Mouse (Mus musculus) megakaryocyte progenitor cell, adult 5-6 weeks (primary cell): ENCODE results near the gene Grtp1. TPM values are rescaled to one million over a fixed set of nuclear protein-coding genes. Genes with fewer than 3 reads are reported as not detected.

ENCODE experiments used
- ATAC-seq: replicated peaks from 2 replicates; pipeline ENCODE4 v1.8.0; 2016; ENCODE audit warnings: mild to moderate bottlenecking, moderate TSS enrichment, inconsistent platforms; ENCODE audit not compliant: poor library complexity
- total RNA-seq, 2 experiments: library from RNA; stranded (forward) in 1 of 2; stranded (reverse) in 1 of 2; fragments of 157-497, 149-512 nt in 1 of 2; fragments of 200-1000 nt in 1 of 2; gene quantifications; 2 replicates each; pipeline versions ENCODE4 v1.2.3 to v1.2.4; 2015 to 2017

The Grtp1 gene
- total RNA-seq, 2 experiments from 2014 or later, result 0.08 to 1.0 TPM

DNA sequence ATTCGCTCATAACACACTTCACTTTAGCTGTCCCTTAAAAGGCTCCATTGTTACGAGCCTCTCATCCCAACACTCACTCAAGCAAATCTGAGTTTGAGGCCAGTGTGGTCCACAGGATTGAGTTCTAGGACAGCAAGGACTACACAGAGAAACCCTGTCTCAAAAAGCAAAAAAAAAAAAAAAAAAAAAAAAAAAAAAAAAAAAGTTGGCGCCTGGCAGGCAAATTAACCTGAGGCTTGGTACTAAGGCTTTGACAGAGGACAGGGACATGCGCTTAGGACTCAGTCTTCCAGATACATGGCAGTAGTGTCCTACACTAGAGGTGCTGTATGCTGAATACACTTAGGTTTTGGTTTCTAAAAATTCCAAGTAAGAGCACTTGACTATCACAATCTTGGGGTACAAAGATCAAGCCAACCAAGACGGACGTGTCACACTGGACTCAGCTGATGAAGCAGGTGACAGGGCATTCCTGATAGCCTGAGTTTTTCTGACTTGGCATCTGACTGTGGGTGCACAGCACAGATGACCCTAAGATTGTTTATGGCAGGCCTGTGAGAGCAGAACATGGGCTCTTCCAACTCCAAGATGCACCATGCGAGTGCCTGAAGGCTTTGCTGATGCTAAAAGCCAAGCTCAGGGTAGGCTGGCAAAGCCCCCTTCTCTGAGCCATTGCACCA, 23.1 kb downstream of the Grtp1 start:
- no peak for ATAC-seq

- ATAC-seq, result no peak
Measured at GRCm38 (mm10) chr8:13175650-13176049, 24.8 kb downstream of the Grtp1 start.

DNA sequence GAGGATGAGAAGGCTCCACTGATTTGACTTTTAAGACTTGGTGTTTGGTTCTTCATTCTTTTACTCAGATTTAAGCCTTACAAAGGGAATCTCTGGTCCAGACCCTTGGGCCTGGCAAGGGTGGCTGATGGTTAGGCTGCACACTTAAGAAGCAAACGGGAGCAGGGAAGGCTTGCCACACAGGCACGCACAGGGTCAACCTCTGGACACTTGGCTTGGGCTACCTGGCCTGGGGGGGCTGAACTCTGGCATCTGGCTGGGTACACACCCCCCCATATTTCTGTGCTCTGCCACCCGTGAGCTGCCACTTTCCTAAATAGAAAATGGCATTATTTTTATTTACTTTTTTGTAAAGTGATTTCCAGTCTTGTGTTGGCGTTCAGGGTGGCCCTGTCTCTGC, 25.6 kb downstream of the Grtp1 start:
- no peak for ATAC-seq

DNA sequence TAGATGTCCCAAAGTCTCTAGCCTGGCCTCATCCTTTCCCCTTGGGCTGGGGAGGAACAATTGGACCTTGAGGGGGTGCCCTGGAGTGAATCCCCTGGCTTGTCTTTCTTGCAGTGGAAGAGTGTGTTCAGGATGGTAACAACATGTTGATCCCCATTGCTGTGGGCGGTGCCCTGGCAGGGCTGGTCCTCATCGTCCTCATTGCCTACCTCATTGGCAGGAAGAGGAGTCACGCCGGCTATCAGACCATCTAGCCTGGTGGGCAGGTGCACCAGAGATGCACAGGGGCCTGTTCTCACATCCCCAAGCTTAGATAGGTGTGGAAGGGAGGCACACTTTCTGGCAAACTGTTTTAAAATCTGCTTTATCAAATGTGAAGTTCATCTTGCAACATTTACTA, 26.1 kb downstream of the Grtp1 start:
- ATAC-seq, result no peak

GRCm38 (mm10) chr8:13170510-13170909, 29.9 kb downstream of the Grtp1 start:
- no peak for ATAC-seq

- ATAC-seq, result no peak
Measured at GRCm38 (mm10) chr8:13164361-13164760, 36.1 kb downstream of the Grtp1 start.

DNA sequence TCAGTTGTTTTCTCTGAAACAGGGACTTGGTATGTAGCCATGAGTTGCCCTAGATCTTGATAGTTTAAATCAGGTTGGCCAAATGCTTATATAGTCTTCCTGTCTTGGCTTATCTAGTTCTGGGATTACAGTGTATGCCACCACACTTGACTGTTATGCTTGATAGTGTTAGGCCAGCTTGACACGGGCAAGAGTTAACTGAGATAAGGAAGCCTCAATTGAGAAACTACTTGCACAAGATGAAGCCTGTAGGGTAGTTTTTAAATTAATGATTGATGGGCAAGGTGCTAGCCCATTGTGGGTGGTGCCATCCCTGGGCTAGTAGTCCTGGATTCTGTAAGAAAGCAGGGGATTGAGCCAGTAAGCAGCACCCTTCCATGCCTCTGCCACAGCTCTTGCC, 36.9 kb downstream of the Grtp1 start:
- peak; percentile 53 for ATAC-seq

GRCm38 (mm10) chr8:13162098-13162497, 38.3 kb downstream of the Grtp1 start:
- ATAC-seq, result no peak

DNA sequence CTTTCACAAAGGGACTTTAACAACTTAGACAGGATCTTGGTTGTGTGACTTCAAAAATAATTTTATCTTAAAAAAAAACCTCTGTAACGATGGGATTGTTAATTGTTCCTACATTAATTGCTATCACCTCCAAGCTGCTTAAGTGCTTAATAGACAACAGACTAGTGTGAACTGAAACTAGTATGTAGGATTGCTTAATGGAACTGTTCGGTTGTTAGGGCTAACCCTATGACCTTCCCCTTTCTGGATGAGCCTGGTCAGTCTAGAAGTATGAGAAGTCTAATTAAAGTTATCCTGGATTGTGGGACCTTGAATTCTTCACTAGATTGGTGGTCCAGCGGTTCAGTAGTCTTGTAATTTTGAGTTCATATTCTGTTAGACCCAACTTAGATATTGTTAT, 39.7 kb downstream of the Grtp1 start:
- peak; percentile 23; the same call in 1 of the 2 replicates for ATAC-seq

- peak; percentile 9 for ATAC-seq
Measured at GRCm38 (mm10) chr8:13159377-13159881, 41.0 kb downstream of the Grtp1 start.

DNA sequence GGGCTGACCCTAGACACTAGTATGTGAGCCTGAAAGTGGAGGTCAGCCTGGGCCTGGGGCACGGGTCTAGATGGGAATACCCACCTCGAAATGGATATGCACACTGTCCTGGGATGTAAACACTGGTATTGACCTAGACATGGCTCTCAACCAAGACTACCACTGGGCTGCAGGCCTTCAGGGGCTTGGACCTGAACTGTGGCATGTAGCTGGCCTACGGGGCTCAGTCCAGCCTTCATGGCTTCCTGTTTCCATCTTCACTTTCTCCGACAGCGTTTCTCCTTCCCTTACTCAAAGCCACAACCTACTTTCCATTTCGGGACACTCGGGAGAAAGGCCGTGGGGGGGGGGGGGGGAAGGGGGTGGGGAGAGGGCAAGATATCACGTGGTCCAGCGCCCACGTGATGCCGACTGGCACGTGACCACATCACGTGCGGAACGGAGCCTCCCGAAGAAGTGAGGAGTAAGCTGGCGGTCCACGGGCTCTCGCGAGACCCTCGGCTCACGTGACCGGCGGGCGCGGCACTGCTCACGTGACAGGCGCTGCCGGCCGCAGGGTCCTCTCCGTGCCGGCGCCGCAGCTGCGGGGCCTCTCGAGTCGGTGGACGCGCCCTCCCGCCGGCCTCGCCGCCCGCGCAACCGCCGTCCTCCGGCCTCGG, 41.6 kb downstream of the Grtp1 start, which contains the start of gene Lamp1:
Gene Lamp1 (plus strand): TSS at position 444 of the 659 bp plus-strand sequence.
- peak; percentile 70 for ATAC-seq

DNA sequence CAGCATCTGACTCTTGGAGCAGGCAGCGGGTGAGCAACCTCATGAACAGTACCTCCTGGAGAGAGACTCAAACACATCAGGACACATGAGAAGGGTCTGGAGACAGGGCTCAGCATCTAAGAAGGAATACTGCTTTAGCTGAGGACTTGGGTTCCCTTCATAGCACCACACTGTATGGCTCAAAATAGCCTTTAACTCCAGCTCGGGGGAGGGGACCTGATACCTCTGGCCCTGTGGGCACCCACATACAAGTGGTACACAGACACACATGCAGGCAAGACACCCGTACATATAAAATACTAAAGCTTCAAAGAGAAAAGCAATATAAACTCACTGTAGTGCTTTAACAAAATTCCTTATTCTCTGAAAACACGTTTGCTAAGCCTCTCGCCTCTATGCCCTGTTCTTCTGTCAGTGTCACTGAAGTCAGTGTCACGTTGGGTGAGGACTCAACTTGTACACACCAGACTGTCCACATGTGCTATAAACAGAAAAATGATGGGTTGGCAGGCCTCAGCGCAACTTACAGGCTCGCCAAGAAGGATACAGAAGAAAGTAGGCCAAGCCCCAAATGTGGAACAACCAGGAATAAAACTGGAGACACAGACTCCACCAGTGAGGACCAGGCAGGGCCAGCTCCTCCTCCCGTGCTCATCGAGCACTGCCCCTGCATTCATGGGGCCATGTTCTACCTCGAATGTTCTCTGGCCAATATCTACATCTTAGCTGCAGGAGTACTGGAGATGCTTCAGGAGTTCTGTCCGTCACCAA, 43.9 kb downstream of the Grtp1 start:
- no peak for ATAC-seq

DNA sequence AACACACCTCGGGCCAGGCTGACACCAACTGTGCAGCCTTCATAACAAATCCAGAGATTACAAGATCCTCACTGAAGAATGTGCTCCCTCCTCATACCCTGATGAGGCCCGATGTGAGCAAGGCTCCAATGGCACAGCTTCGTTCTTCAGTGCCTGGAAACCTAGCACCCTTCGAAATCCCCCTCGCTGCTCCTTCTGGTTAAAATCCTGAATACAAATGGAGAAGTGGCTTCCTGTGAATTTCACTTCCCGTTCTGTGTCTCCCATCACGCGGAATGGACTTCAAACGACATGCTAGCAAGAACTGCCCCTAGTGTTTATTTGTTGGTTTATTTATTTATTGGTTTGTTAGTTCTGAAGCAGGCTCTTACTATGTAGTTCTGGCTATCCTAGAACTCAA, 45.1 kb downstream of the Grtp1 start:
- peak; percentile 20; the same call in 1 of the 2 replicates for ATAC-seq

DNA sequence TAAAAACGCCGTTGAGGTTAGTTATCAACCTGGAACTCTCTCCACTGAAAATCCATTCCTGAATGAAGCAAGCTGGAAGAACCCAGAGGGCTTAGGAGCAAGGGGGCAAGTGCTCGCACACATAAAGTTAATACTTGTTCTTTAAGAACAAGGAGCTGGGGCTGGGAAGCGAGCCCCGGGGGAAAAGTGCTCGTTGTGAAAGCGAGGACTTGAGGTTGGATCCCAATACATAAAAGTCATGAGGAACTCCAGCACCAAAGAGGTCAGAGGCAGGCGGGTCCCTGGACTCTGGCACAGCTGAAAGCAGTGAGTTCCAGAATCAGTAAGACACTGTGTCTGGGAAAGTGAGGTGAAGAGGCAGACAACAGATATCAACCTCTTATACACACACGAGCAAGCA, 46.3 kb downstream of the Grtp1 start:
- ATAC-seq, result no peak

DNA sequence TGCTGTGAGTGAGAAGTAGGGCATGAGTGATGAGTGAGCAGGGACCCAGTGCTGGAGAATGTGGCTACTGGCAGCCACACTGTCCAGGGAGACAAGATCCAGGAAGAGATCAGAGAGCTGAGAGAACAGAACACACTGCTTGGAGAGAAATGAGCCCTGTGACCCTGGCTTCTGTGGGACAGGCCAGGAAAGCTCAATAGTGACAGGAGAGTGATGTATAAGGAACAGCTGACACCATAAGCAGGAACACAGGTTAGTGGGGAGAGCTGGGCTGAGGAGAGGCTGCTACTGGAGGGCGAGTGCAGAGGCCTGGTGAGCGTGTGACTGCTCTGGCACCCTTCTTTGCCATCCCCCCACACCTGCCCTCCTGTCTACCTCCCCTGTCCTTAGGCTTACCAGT, 49.5 kb downstream of the Grtp1 start:
- ATAC-seq, result no peak

- ATAC-seq, result no peak
Measured at GRCm38 (mm10) chr8:13149866-13150265, 50.6 kb downstream of the Grtp1 start.

DNA sequence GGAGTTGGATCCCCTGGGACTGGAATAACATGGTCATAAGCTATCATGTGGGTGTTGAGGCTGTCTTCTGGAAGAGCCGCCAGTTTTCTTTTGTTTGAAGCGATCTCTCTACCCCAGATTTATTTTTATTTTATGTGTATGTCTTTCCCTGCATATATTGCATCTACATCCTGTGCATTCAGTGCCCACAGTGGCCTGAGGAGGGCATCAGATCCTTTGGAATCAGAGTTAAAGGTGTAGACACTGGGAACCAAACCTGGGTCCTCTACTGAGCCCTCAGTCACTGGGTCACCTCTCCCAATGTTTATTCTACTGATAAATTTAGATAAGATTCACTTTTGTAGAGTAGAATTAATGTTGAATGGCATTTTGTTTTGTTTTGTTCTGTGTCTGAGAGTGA, 51.1 kb downstream of the Grtp1 start:
- no peak for ATAC-seq

GRCm38 (mm10) chr8:13148476-13148875, 51.9 kb downstream of the Grtp1 start:
- ATAC-seq, result no peak

- no peak for ATAC-seq
Measured at GRCm38 (mm10) chr8:13141681-13142080, 58.7 kb downstream of the Grtp1 start.

DNA sequence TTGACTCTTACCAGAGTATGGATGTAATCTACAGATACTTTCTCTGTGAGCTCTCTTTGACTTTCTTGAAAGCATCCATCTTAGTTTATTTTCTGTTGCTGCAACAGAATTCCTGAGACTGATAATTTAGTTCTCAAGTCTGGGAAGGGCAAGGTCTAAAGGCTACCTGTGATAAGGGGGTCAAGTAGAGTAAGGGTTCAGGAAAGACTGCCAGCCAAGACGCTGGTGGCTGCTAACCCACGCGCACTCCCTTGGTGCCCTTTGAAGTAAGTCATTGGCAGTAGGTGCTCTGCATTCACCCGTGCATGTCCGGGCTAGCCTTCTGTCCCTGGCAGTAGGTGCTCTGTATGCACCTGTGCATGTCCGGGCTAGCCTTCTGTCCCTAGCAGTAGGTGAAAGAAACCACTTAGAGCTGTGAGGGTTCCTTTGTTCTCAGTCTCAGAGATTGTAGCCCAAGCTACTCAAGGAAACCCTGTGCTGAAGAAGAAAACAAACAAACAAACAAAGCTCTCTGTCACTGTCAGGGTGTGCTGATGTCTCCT, 60.7 kb downstream of the Grtp1 start:
- no peak for ATAC-seq

DNA sequence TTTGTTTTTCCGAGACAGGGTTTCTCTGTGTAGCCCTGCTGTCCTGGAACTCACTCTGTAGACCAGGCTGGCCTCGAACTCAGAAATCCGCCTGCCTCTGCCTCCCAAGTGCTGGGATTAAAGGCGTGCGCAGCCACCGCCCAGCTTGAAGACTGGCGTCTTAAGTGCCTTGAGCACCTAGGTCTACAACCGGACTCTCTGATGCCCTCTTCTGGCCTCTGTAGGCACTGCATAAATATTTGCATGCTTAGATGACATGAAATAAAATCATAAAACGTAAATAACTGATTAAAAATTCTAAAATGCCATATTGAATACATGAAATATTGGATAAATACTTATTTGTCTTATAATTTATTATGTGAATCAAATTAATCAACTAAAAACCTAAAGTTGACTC, 68.2 kb downstream of the Grtp1 start:
- ATAC-seq, result peak; percentile 98
